8 mouse cellular contexts compared by ENCODE assay signal in the genomic region with DNA sequence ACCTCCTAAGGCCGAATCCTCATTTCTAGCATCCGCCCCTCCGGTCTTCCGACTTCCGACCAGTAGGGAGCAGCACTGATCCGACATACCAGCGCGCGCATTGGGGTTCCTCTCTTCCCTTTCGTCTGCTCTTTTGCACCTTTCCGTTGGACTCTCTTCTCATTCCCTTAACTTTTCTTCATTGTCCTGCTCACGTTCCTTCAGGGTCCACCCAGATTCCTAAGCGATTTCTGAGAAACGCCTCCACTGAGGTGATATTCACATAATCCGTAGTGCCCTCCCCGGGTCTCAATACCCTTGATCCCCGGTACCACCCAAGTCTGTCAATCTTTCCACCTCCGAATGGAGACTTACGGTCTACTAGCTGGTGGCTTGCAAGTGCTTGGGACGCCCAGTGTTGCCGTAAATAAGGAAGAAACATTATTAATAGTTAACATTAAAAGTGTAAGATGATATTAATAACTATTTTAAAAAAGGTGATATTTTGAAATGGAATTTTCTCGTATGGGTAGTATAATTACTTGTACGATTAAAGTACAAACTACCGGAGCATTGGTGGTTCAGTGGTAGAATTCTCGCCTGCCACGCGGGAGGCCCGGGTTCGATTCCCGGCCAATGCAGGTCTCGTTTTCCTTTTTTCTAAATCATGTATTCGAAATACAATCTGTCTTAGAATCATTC. TPM values are rescaled to one million over a fixed set of nuclear protein-coding genes. Genes with fewer than 3 reads are reported as not detected.
DNase-seq lines count a peak whose midpoint lies in the region; ATAC-seq and TF ChIP-seq lines count a peak whose summit lies in the region.

No protein-coding gene starts in this region.

- peak overlapping the region; percentile 66 for H3K9ac ChIP-seq in ES-Bruce4 (ENCODE audit: low read depth, poor library complexity, severe bottlenecking)
- H3K9ac ChIP-seq in forebrain, embryonic 14.5 days (ENCODE audit: low read length), result peak overlapping the region; percentile 63
- peak overlapping the region; percentile 77 for H3K9ac ChIP-seq in liver, embryonic 16.5 days (ENCODE audit: low read depth, low read length)
- H3K9ac ChIP-seq in neural tube, embryonic 12.5 days, result peak overlapping the region; percentile 27; the same call in 1 of the 2 replicates
- peak overlapping the region; percentile 59 for H3K9ac ChIP-seq in stomach, postnatal 0 days (ENCODE audit: low read length)

- H3K4me2 ChIP-seq in forebrain, embryonic 14.5 days (ENCODE audit: low read length), result peak overlapping the region; percentile 67
- H3K4me2 ChIP-seq in liver, embryonic 16.5 days (ENCODE audit: low read depth, low read length), result peak overlapping the region; percentile 63
- H3K4me2 ChIP-seq in neural tube, embryonic 12.5 days (replicated peaks), result peak overlapping the region; percentile 40
- H3K4me2 ChIP-seq in stomach, postnatal 0 days (replicated peaks; ENCODE audit: low read depth), result peak overlapping the region; percentile 64

- H3K4me1 ChIP-seq in ES-Bruce4 (ENCODE audit: control insufficient read depth, insufficient read depth, low read length), result no peaks in the 10 kb centered on the region
- peaks cover 4% of the 10 kb centered on the region for H3K4me1 ChIP-seq in forebrain, embryonic 14.5 days (ENCODE audit: control insufficient read depth, insufficient read depth, low read length)
- peaks cover 14% of the 10 kb centered on the region for H3K4me1 ChIP-seq in liver, embryonic 16.5 days (ENCODE audit: control insufficient read depth, low read depth, low read length)
- peaks cover 4% of the 10 kb centered on the region for H3K4me1 ChIP-seq in neural tube, embryonic 12.5 days
- H3K4me1 ChIP-seq in stomach, postnatal 0 days (replicated peaks; ENCODE audit: control insufficient read depth, insufficient read depth), result 0 out of 2 replicates have a peak, but pooled peaks cover 2% of the 10 kb centered on the region

- H3K36me3 ChIP-seq in ES-Bruce4 (ENCODE audit: control insufficient read depth, insufficient read depth, low read length, poor library complexity, severe bottlenecking), result no peaks in the 10 kb centered on the region
- H3K36me3 ChIP-seq in forebrain, embryonic 14.5 days (ENCODE audit: control insufficient read depth, insufficient read depth, low read length), result no peaks in the 10 kb centered on the region
- H3K36me3 ChIP-seq in liver, embryonic 16.5 days (ENCODE audit: control insufficient read depth, insufficient read depth), result no peaks in the 10 kb centered on the region
- H3K36me3 ChIP-seq in neural tube, embryonic 12.5 days, result no peaks in the 10 kb centered on the region
- no peaks in the 10 kb centered on the region for H3K36me3 ChIP-seq in stomach, postnatal 0 days (ENCODE audit: control insufficient read depth, insufficient read depth, low read length)

- no peaks in the 10 kb centered on the region for H3K27me3 ChIP-seq in ES-Bruce4 (ENCODE audit: control insufficient read depth, insufficient read depth, low read length, poor library complexity, severe bottlenecking)
- H3K27me3 ChIP-seq in forebrain, embryonic 14.5 days (replicated peaks; ENCODE audit: control insufficient read depth, insufficient read depth, low read length), result no peaks in the 10 kb centered on the region
- no peaks in the 10 kb centered on the region for H3K27me3 ChIP-seq in liver, embryonic 16.5 days (ENCODE audit: control insufficient read depth, insufficient read depth, low read depth, low read length)
- no peaks in the 10 kb centered on the region for H3K27me3 ChIP-seq in neural tube, embryonic 12.5 days (replicated peaks)
- no peaks in the 10 kb centered on the region for H3K27me3 ChIP-seq in stomach, postnatal 0 days (ENCODE audit: control insufficient read depth, insufficient read depth, low read length)

- WGBS in forebrain, embryonic 14.5 days, result under 1% methylated on average over 32 of the region's 32 CpGs
- 1% methylated on average over 32 of the region's 32 CpGs for WGBS in large intestine, adult 2 months
- WGBS in liver, embryonic 16.5 days (ENCODE audit: insufficient replicate concordance), result under 1% methylated on average over 32 of the region's 32 CpGs
- under 1% methylated on average over 32 of the region's 32 CpGs for WGBS in neural tube, embryonic 12.5 days
- under 1% methylated on average over 32 of the region's 32 CpGs for WGBS in stomach, postnatal 0 days

- no peak for TF ChIP-seq POLR2A in ES-Bruce4 (IDR thresholded peaks at IDR 0.05; ENCODE audit: insufficient read depth, low read length)

- TF ChIP-seq EP300 in ES-Bruce4 (IDR thresholded peaks at IDR 0.05; ENCODE audit: insufficient read depth, low read depth, low read length), result no peak
- peak; percentile 66 for TF ChIP-seq EP300 in stomach, postnatal 0 days (optimal IDR thresholded peaks at IDR 0.05)

- ATAC-seq in forebrain, embryonic 14.5 days, result peak; percentile 86
- peak; percentile 73 for ATAC-seq in liver, embryonic 16.5 days (ENCODE audit: low read depth)
- ATAC-seq in neural tube, embryonic 12.5 days (ENCODE audit: low FRiP score, low read depth), result peak; percentile 78
- ATAC-seq in stomach, postnatal 0 days (ENCODE audit: low FRiP score, low TSS enrichment), result peak; percentile 84

- intact Hi-C loops in heart, postnatal 14 days (cut with DNase I), result loop anchor here (2.0 to 10.0 kb wide), 8 partner anchors 71 to 1815 kb away; partner anchors contain the start of genes Hist1h1b and Zscan12

- peak; percentile 83 for DNase-seq in cerebellum, adult 11 months
- DNase-seq in forebrain, embryonic 14.5 days (ENCODE audit: low spot score), result peak; percentile 89
- DNase-seq in heart, postnatal 14 days, result peak; percentile 88 to 93
- DNase-seq in large intestine, adult 2 months (ENCODE audit: low read depth, low spot score), result peak; percentile 66
- DNase-seq in stomach, postnatal 0 days (ENCODE audit: low spot score), result peak; percentile 88

- no peaks in the 10 kb centered on the region for H3K9me3 ChIP-seq in ES-Bruce4 (replicated peaks; ENCODE audit: control insufficient read depth, insufficient read depth, low read length, poor library complexity, severe bottlenecking)
- no peaks in the 10 kb centered on the region for H3K9me3 ChIP-seq in forebrain, embryonic 14.5 days (replicated peaks; ENCODE audit: control insufficient read depth, low read length)
- H3K9me3 ChIP-seq in liver, embryonic 16.5 days (replicated peaks; ENCODE audit: control insufficient read depth, low read length), result no peaks in the 10 kb centered on the region
- H3K9me3 ChIP-seq in neural tube, embryonic 12.5 days, result no peaks in the 10 kb centered on the region
- H3K9me3 ChIP-seq in stomach, postnatal 0 days (ENCODE audit: control insufficient read depth, low read length), result no peaks in the 10 kb centered on the region

- peak overlapping the region; percentile 86 for H3K27ac ChIP-seq in ES-Bruce4 (ENCODE audit: insufficient read depth, low read length)
- H3K27ac ChIP-seq in forebrain, embryonic 14.5 days (ENCODE audit: low read depth, low read length), result peak overlapping the region; percentile 66; the same call in 1 of the 2 replicates
- peak overlapping the region; percentile 86 for H3K27ac ChIP-seq in liver, embryonic 16.5 days (ENCODE audit: low read length)
- H3K27ac ChIP-seq in neural tube, embryonic 12.5 days, result no peak overlapping the region
- H3K27ac ChIP-seq in stomach, postnatal 0 days (replicated peaks), result peak overlapping the region; percentile 86

- H3K4me3 ChIP-seq in ES-Bruce4 (ENCODE audit: low read depth, low read length), result peak overlapping the region; percentile 89
- H3K4me3 ChIP-seq in forebrain, embryonic 14.5 days (ENCODE audit: low read depth, low read length), result peak overlapping the region; percentile 56
- peak overlapping the region; percentile 83 for H3K4me3 ChIP-seq in liver, embryonic 16.5 days (ENCODE audit: low read depth, low read length)
- H3K4me3 ChIP-seq in neural tube, embryonic 12.5 days, result peak overlapping the region; percentile 48
- H3K4me3 ChIP-seq in stomach, postnatal 0 days (ENCODE audit: low read depth, low read length), result peak overlapping the region; percentile 72

- peak; percentile 78 for TF ChIP-seq CTCF in ES-Bruce4 (IDR thresholded peaks at IDR 0.05; ENCODE audit: low read depth, low read length)
- peak; percentile 90 for TF ChIP-seq CTCF in stomach, postnatal 0 days (IDR thresholded peaks at IDR 0.05; ENCODE audit: low read depth)

RNA-seq across cellular contexts. Expression of gene Hist1h2bl, which starts 5.8 kb away (rescaled TPM):
- polyA plus RNA-seq in ES-Bruce4 (2011; ENCODE audit: insufficient read depth, insufficient read length, low read depth, missing spikeins), result 25.5 and 27.2 TPM in 2 replicates
- 3.7 and 4.2 TPM in 2 replicates for polyA plus RNA-seq in forebrain, embryonic 14.5 days (2014; fragmentation: Nextera tagmentation; extraction: Ambion mirVana)
- total RNA-seq in heart, postnatal 14 days (2021), result 100 to 1,000 TPM in 1 of 2 experiments, 10 to 100 TPM in 1; 66.3 to 130 TPM
- 14.2 and 16.3 TPM in 2 replicates for polyA plus RNA-seq in large intestine, adult 2 months (2012; rRNA removed)
- 3.5 and 6.2 TPM in 2 replicates for polyA plus RNA-seq in liver, embryonic 16.5 days (2015; fragmentation: Nextera tagmentation; extraction: Ambion mirVana)
- 1.6 and 1.7 TPM in 2 replicates for polyA plus RNA-seq in neural tube, embryonic 12.5 days (2016; fragmentation: Nextera tagmentation; extraction: Ambion mirVana)
- polyA plus RNA-seq in stomach, postnatal 0 days (2015; fragmentation: Nextera tagmentation; extraction: Ambion mirVana), result 0.85 and 1.5 TPM in 2 replicates

RNA-seq across cellular contexts. Expression of gene Hist1h2ai, which starts 6.1 kb away (rescaled TPM):
- 3.6 TPM in 1 of 2 replicates, not detected in the other for polyA plus RNA-seq in ES-Bruce4 (2011; ENCODE audit: insufficient read depth, insufficient read length, low read depth, missing spikeins)
- 13.2 and 45.9 TPM in 2 replicates for polyA plus RNA-seq in forebrain, embryonic 14.5 days (2014; fragmentation: Nextera tagmentation; extraction: Ambion mirVana)
- 100 to 1,000 TPM in 1 of 2 experiments, 10 to 100 TPM in 1; 51.5 to 150 TPM for total RNA-seq in heart, postnatal 14 days (2021)
- polyA plus RNA-seq in large intestine, adult 2 months (2012; rRNA removed), result 23.0 and 39.3 TPM in 2 replicates
- polyA plus RNA-seq in liver, embryonic 16.5 days (2015; fragmentation: Nextera tagmentation; extraction: Ambion mirVana), result 18.6 and 20.0 TPM in 2 replicates
- polyA plus RNA-seq in neural tube, embryonic 12.5 days (2016; fragmentation: Nextera tagmentation; extraction: Ambion mirVana), result 16.2 and 34.8 TPM in 2 replicates
- 8.8 and 14.4 TPM in 2 replicates for polyA plus RNA-seq in stomach, postnatal 0 days (2015; fragmentation: Nextera tagmentation; extraction: Ambion mirVana)

RNA-seq across cellular contexts. Expression of gene Hist1h3h, which starts 7.3 kb away (rescaled TPM):
- polyA plus RNA-seq in ES-Bruce4 (2011; ENCODE audit: insufficient read depth, insufficient read length, low read depth, missing spikeins), result 25.3 and 31.8 TPM in 2 replicates
- 7.3 and 11.0 TPM in 2 replicates for polyA plus RNA-seq in forebrain, embryonic 14.5 days (2014; fragmentation: Nextera tagmentation; extraction: Ambion mirVana)
- total RNA-seq in heart, postnatal 14 days (2021), result 100 to 1,000 TPM in 1 of 2 experiments, 10 to 100 TPM in 1; 82.7 to 215 TPM
- polyA plus RNA-seq in large intestine, adult 2 months (2012; rRNA removed), result 33.4 and 59.9 TPM in 2 replicates
- 4.4 and 13.9 TPM in 2 replicates for polyA plus RNA-seq in liver, embryonic 16.5 days (2015; fragmentation: Nextera tagmentation; extraction: Ambion mirVana)
- 14.0 and 17.0 TPM in 2 replicates for polyA plus RNA-seq in neural tube, embryonic 12.5 days (2016; fragmentation: Nextera tagmentation; extraction: Ambion mirVana)
- polyA plus RNA-seq in stomach, postnatal 0 days (2015; fragmentation: Nextera tagmentation; extraction: Ambion mirVana), result 1.1 and 4.1 TPM in 2 replicates

RNA-seq across cellular contexts. Expression of gene Hist1h2bm, which starts 11.7 kb away (rescaled TPM):
- polyA plus RNA-seq in ES-Bruce4 (2011; ENCODE audit: insufficient read depth, insufficient read length, low read depth, missing spikeins), result 14.2 and 21.7 TPM in 2 replicates
- polyA plus RNA-seq in forebrain, embryonic 14.5 days (2014; fragmentation: Nextera tagmentation; extraction: Ambion mirVana), result 2.5 and 3.9 TPM in 2 replicates
- total RNA-seq in heart, postnatal 14 days (2021), result 10 to 100 TPM; 21.5 to 40.5 TPM
- polyA plus RNA-seq in large intestine, adult 2 months (2012; rRNA removed), result 4.5 and 5.5 TPM in 2 replicates
- 5.9 and 9.8 TPM in 2 replicates for polyA plus RNA-seq in liver, embryonic 16.5 days (2015; fragmentation: Nextera tagmentation; extraction: Ambion mirVana)
- 2.9 and 4.4 TPM in 2 replicates for polyA plus RNA-seq in neural tube, embryonic 12.5 days (2016; fragmentation: Nextera tagmentation; extraction: Ambion mirVana)
- polyA plus RNA-seq in stomach, postnatal 0 days (2015; fragmentation: Nextera tagmentation; extraction: Ambion mirVana), result 0.56 and 1.0 TPM in 2 replicates

RNA-seq across cellular contexts. Expression of gene Olfr1359, which starts 12.3 kb away (rescaled TPM):
- polyA plus RNA-seq in ES-Bruce4 (2011; ENCODE audit: insufficient read depth, insufficient read length, low read depth, missing spikeins), result not detected in 2 replicates
- polyA plus RNA-seq in forebrain, embryonic 14.5 days (2014; fragmentation: Nextera tagmentation; extraction: Ambion mirVana), result not detected in 2 replicates
- not detected for total RNA-seq in heart, postnatal 14 days (2021)
- not detected in 2 replicates for polyA plus RNA-seq in large intestine, adult 2 months (2012; rRNA removed)
- not detected in 2 replicates for polyA plus RNA-seq in liver, embryonic 16.5 days (2015; fragmentation: Nextera tagmentation; extraction: Ambion mirVana)
- polyA plus RNA-seq in neural tube, embryonic 12.5 days (2016; fragmentation: Nextera tagmentation; extraction: Ambion mirVana), result not detected in 2 replicates
- not detected in 2 replicates for polyA plus RNA-seq in stomach, postnatal 0 days (2015; fragmentation: Nextera tagmentation; extraction: Ambion mirVana)

Comparison
In these comparisons a context has a peak if more than half of its experiments do, and no peak if none do; other contexts are left out.
1. H3K9ac ChIP-seq: peak in every context shown above with its lines; median percentile 77 in liver, embryonic 16.5 days; 66 in ES-Bruce4; 63 in forebrain, embryonic 14.5 days; 59 in stomach, postnatal 0 days; 27 in neural tube, embryonic 12.5 days.